Mouse (Mus musculus): ENCODE results near the gene Chst3.

GRCm38 (mm10) chr10:60215077-60215960 is 3.7 kb downstream of the Chst3 start:
- TF ChIP-seq MAX (IDR thresholded peaks at IDR 0.05) (no peak), CEBPB (IDR thresholded peaks at IDR 0.05; ENCODE audit: low read depth) (no peak), CTCF (IDR thresholded peaks at IDR 0.05; ENCODE audit: control insufficient read depth, insufficient read depth, insufficient read length) (no peak), MYOD1 (IDR thresholded peaks at IDR 0.05; ENCODE audit: control insufficient read depth, insufficient read length, low read depth) (no peak), MYOG (IDR thresholded peaks at IDR 0.05; ENCODE audit: control insufficient read depth, extremely low read depth, insufficient read length) (no peak), USF1 (IDR thresholded peaks at IDR 0.05; ENCODE audit: low read depth) (no peak)

All from C2C12 (cell line).